Mouse (Mus musculus): ENCODE data around the gene Tdg. TPM values are rescaled to one million over a fixed set of nuclear protein-coding genes. Genes with fewer than 3 reads are reported as not detected.
A peak's percentile ranks its signal among the peaks of the same experiment; 100 is the strongest.

Tdg gene
- polyA plus RNA-seq, 1 experiment from 2014 or later: 79.0 TPM

DNA sequence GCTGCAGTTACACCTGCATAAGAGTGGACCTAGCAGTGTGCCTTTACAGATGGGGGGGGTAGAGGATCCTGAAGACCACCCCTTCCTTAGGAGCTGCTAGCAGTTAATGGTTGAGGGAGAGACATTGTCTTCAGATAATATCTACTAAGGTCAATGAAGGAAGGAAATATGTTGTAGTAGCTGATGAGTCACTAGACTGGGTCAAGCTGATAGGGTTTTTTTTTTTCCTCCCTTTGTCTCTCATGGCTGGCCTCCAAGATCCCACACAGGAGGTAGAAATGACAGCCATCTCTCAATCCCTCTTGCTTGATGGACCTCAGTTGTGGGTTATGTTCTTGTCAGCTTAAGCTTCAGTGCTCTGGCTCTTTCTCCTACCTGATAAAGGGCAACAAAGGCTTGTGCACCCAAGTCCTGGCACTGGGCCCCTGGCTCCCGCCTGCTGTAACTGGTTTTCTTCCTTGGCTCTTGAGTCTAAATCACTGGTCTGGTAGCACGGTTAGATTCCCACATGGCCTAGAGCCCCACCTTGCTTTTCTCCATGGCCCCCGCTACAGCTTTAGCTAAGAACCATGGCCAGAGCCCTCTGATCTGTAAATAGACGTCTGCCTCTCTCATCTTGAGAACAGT, 66.9 kb downstream of the Tdg start:
- H3K4me3 ChIP-seq: no peak overlapping the region
- no peaks in the 10 kb centered on the region for H3K9me3 ChIP-seq
- 54% methylated on average over 4 of the region's 4 CpGs for WGBS
- H3K4me2 ChIP-seq: no peak overlapping the region
- H3K9ac ChIP-seq: no peak overlapping the region
- ATAC-seq (ENCODE audit: extremely low read depth, insufficient number of reproducible peaks, low FRiP score, low TSS enrichment): no peak
- H3K27me3 ChIP-seq (replicated peaks): no peaks in the 10 kb centered on the region; the same call in 1 of the 2 replicates
- peaks cover 5% of the 10 kb centered on the region for H3K36me3 ChIP-seq
- H3K27ac ChIP-seq (replicated peaks): no peak overlapping the region
- H3K4me1 ChIP-seq: peaks cover 33% of the 10 kb centered on the region

DNA sequence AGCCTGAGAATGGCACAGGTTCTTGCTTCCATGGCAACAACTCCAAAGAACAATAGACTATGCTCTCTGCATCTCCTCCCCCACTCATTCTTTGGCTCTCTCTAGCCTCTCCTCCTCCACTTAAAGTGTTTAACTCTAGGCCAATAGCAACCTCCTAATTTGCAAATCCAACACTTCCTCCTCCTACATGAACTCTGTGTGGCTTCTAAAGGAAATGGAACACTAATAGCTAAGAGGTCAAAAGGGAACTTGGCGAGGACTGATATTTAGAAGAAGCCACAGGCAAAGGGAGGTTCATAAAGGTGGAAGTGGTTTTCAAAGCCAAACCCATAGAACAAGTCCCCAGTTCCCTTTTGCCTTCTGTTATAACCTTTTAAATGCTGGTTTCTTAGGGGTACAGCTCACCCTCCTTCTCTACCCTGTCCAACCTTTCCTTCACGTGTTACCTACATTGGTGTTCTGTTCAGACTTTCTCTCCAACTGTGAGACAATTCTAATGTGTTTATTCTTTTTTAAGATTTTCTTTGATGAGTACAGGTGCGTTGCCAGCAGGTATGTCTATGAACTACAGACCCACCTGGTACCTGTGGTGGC, 67.8 kb downstream of the Tdg start:
- Histone ChIP-seq H3K4me2 (no peak overlapping the region), H3K27me3 (replicated peaks) (no peaks in the 10 kb centered on the region; the same call in 1 of the 2 replicates), H3K9me3 (no peaks in the 10 kb centered on the region), H3K9ac (no peak overlapping the region), H3K36me3 (peaks cover 11% of the 10 kb centered on the region), H3K4me3 (no peak overlapping the region), H3K4me1 (peaks cover 32% of the 10 kb centered on the region), H3K27ac (replicated peaks) (no peak overlapping the region)
- no peak for ATAC-seq (ENCODE audit: extremely low read depth, insufficient number of reproducible peaks, low FRiP score, low TSS enrichment)
- 83% methylated on average over 3 of the region's 3 CpGs for WGBS

- no peaks in the 10 kb centered on the region for H3K9me3 ChIP-seq
- H3K9ac ChIP-seq: peak overlapping the region; percentile 95
- peak; percentile 96 for ATAC-seq (ENCODE audit: extremely low read depth, insufficient number of reproducible peaks, low FRiP score, low TSS enrichment)
- WGBS: under 1% methylated on average over 39 of the region's 42 CpGs
- H3K36me3 ChIP-seq: peaks cover 19% of the 10 kb centered on the region
- H3K4me3 ChIP-seq: peak overlapping the region; percentile 96
- peak overlapping the region; percentile 80 for H3K27ac ChIP-seq (replicated peaks)
- peak overlapping the region; percentile 85 for H3K4me2 ChIP-seq
- peaks cover 32% of the 10 kb centered on the region for H3K4me1 ChIP-seq
- H3K27me3 ChIP-seq (replicated peaks): no peaks in the 10 kb centered on the region; the same call in 1 of the 2 replicates
These were observed 69.2 kb downstream of the Tdg start for GRCm38 (mm10) chr10:82698712-82699261.

DNA sequence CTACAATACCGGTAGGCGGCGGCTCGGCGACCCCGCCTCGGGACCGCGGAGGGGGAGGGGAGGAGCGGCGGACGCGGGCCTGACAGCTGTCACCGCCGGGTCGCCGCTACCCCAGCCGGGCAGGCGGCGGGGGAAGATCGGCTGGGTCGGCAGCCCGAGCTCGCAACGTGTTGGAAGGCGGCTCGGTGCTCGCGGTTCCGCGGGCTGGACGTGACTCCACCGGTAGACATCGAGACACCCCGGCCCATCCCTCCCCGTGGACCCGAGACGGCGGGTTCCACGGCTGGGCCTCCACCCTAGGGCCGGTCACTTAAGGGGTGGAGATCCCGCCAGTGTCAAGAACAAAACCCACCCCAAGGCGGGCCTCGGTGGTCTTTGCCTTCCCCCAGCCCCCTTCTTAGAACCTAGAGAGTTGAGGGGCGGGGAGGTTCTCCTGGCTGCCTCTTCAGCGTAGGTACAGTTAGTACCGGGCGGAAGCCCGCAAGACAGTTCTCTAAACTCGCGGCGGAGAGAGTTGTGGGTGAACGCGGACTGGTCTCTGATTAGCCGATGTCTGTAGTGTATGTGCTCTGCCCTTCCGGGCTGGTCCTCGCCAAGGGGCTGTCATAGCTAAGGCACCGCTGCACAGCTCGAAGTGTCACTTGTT, 69.8 kb downstream of the Tdg start:
- peak overlapping the region; percentile 80 for H3K27ac ChIP-seq (replicated peaks)
- H3K4me2 ChIP-seq: peak overlapping the region; percentile 85
- ATAC-seq (ENCODE audit: extremely low read depth, insufficient number of reproducible peaks, low FRiP score, low TSS enrichment): peak; percentile 63
- no peaks in the 10 kb centered on the region for H3K27me3 ChIP-seq (replicated peaks)
- WGBS: under 1% methylated on average over 59 of the region's 59 CpGs
- peak overlapping the region; percentile 96 for H3K4me3 ChIP-seq
- H3K36me3 ChIP-seq: peaks cover 24% of the 10 kb centered on the region
- H3K9me3 ChIP-seq: no peaks in the 10 kb centered on the region
- peak overlapping the region; percentile 95 for H3K9ac ChIP-seq
- H3K4me1 ChIP-seq: peaks cover 32% of the 10 kb centered on the region

Other genes with a start within 250 kb of the Tdg start
- not detected in 2 replicates for gene Gm1553, start 137.2 kb upstream of the Tdg start, polyA plus RNA-seq (2015; fragmentation: Nextera tagmentation; extraction: Ambion mirVana)
- gene 1190007I07Rik, start 6.6 kb upstream of the Tdg start, polyA plus RNA-seq (2015; fragmentation: Nextera tagmentation; extraction: Ambion mirVana): 35.4 and 40.9 TPM in 2 replicates
- gene Glt8d2, start 60.8 kb downstream of the Tdg start, polyA plus RNA-seq (2015; fragmentation: Nextera tagmentation; extraction: Ambion mirVana): 1.9 and 2.1 TPM in 2 replicates
- 31.3 and 37.0 TPM in 2 replicates for gene Hcfc2, start 66.3 kb downstream of the Tdg start, polyA plus RNA-seq (2015; fragmentation: Nextera tagmentation; extraction: Ambion mirVana)
- 20.9 and 24.7 TPM in 2 replicates for gene Nfyb, start 134.3 kb downstream of the Tdg start, polyA plus RNA-seq (2015; fragmentation: Nextera tagmentation; extraction: Ambion mirVana)
- gene Txnrd1, start 204.1 kb downstream of the Tdg start, polyA plus RNA-seq (2015; fragmentation: Nextera tagmentation; extraction: Ambion mirVana): 64.9 and 65.3 TPM in 2 replicates
- gene Eid3, start 236.8 kb downstream of the Tdg start, polyA plus RNA-seq (2015; fragmentation: Nextera tagmentation; extraction: Ambion mirVana): 0.22 and 0.36 TPM in 2 replicates